Mouse (Mus musculus): ENCODE data around the gene Gucy2d. TPM values are rescaled to one million over a fixed set of nuclear protein-coding genes. Genes with fewer than 3 reads are reported as not detected.

The Gucy2d gene
- polyA plus RNA-seq, 1 experiment from 2014 or later = not detected

GRCm38 (mm10) chr7:98430785-98431184 is 9.4 kb upstream of the Gucy2d start:
- ATAC-seq = peak; percentile 70; the same call in 1 of the 2 replicates

GRCm38 (mm10) chr7:98437629-98438028 is 2.6 kb upstream of the Gucy2d start:
- Histone ChIP-seq H3K27me3 (replicated peaks; ENCODE audit: control insufficient read depth, insufficient read depth, low read length) (no peaks in the 10 kb centered on the region), H3K4me2 (ENCODE audit: low read length) (no peak overlapping the region), H3K4me3 (replicated peaks; ENCODE audit: low read length) (no peak overlapping the region), H3K4me1 (replicated peaks; ENCODE audit: control insufficient read depth, insufficient read depth, low read length) (no peaks in the 10 kb centered on the region), H3K27ac (ENCODE audit: low read length) (no peak overlapping the region), H3K36me3 (ENCODE audit: control insufficient read depth, insufficient read depth) (no peaks in the 10 kb centered on the region), H3K9me3 (ENCODE audit: control insufficient read depth, low read length) (no peaks in the 10 kb centered on the region), H3K9ac (replicated peaks; ENCODE audit: low read depth, low read length) (no peak overlapping the region)
- WGBS = 34% methylated on average over 9 of the region's 9 CpGs
- ATAC-seq = no peak

More at GRCm38 (mm10) chr7:98430785-98431184, 9.4 kb upstream of the Gucy2d start:
- Histone ChIP-seq H3K4me2 (ENCODE audit: low read length) (no peak overlapping the region), H3K27me3 (replicated peaks; ENCODE audit: control insufficient read depth, insufficient read depth, low read length) (no peaks in the 10 kb centered on the region), H3K9ac (replicated peaks; ENCODE audit: low read depth, low read length) (no peak overlapping the region), H3K4me1 (replicated peaks; ENCODE audit: control insufficient read depth, insufficient read depth, low read length) (no peaks in the 10 kb centered on the region), H3K36me3 (ENCODE audit: control insufficient read depth, insufficient read depth) (no peaks in the 10 kb centered on the region), H3K9me3 (ENCODE audit: control insufficient read depth, low read length) (no peaks in the 10 kb centered on the region), H3K27ac (ENCODE audit: low read length) (no peak overlapping the region), H3K4me3 (replicated peaks; ENCODE audit: low read length) (no peak overlapping the region)
- 42% methylated on average over 3 of the region's 3 CpGs for WGBS

GRCm38 (mm10) chr7:98446873-98447272 is 6.7 kb downstream of the Gucy2d start:
- Histone ChIP-seq H3K4me1 (replicated peaks; ENCODE audit: control insufficient read depth, insufficient read depth, low read length) (no peaks in the 10 kb centered on the region), H3K4me3 (replicated peaks; ENCODE audit: low read length) (no peak overlapping the region), H3K9ac (replicated peaks; ENCODE audit: low read depth, low read length) (no peak overlapping the region), H3K27ac (ENCODE audit: low read length) (no peak overlapping the region), H3K4me2 (ENCODE audit: low read length) (no peak overlapping the region), H3K36me3 (ENCODE audit: control insufficient read depth, insufficient read depth) (no peaks in the 10 kb centered on the region), H3K9me3 (ENCODE audit: control insufficient read depth, low read length) (no peaks in the 10 kb centered on the region), H3K27me3 (replicated peaks; ENCODE audit: control insufficient read depth, insufficient read depth, low read length) (no peaks in the 10 kb centered on the region)
- 74% methylated on average over 3 of the region's 3 CpGs for WGBS
- ATAC-seq = no peak

- ATAC-seq = no peak; the same call in 1 of the 2 replicates
- H3K9ac ChIP-seq (replicated peaks; ENCODE audit: low read depth, low read length) = no peak overlapping the region
- H3K27me3 ChIP-seq (replicated peaks; ENCODE audit: control insufficient read depth, insufficient read depth, low read length) = no peaks in the 10 kb centered on the region
- no peak overlapping the region for H3K4me3 ChIP-seq (replicated peaks; ENCODE audit: low read length)
- H3K36me3 ChIP-seq (ENCODE audit: control insufficient read depth, insufficient read depth) = no peaks in the 10 kb centered on the region
- no peak overlapping the region for H3K4me2 ChIP-seq (ENCODE audit: low read length)
- WGBS = 66% methylated on average over 11 of the region's 11 CpGs
- H3K9me3 ChIP-seq (ENCODE audit: control insufficient read depth, low read length) = no peaks in the 10 kb centered on the region
- H3K4me1 ChIP-seq (replicated peaks; ENCODE audit: control insufficient read depth, insufficient read depth, low read length) = no peaks in the 10 kb centered on the region
- no peak overlapping the region for H3K27ac ChIP-seq (ENCODE audit: low read length)
Observed at GRCm38 (mm10) chr7:98447585-98448308, 7.5 kb downstream of the Gucy2d start.

- Histone ChIP-seq H3K4me3 (replicated peaks; ENCODE audit: low read length) (no peak overlapping the region), H3K36me3 (ENCODE audit: control insufficient read depth, insufficient read depth) (no peaks in the 10 kb centered on the region), H3K4me2 (ENCODE audit: low read length) (no peak overlapping the region), H3K9me3 (ENCODE audit: control insufficient read depth, low read length) (no peaks in the 10 kb centered on the region), H3K27me3 (replicated peaks; ENCODE audit: control insufficient read depth, insufficient read depth, low read length) (no peaks in the 10 kb centered on the region), H3K9ac (replicated peaks; ENCODE audit: low read depth, low read length) (no peak overlapping the region), H3K4me1 (replicated peaks; ENCODE audit: control insufficient read depth, insufficient read depth, low read length) (no peaks in the 10 kb centered on the region), H3K27ac (ENCODE audit: low read length) (no peak overlapping the region)
- 91% methylated on average over 5 of the region's 5 CpGs for WGBS
- ATAC-seq = no peak
Observed at GRCm38 (mm10) chr7:98448309-98448630, 8.1 kb downstream of the Gucy2d start.

- ATAC-seq = no peak
- no peak overlapping the region for H3K4me2 ChIP-seq (ENCODE audit: low read length)
- H3K4me3 ChIP-seq (replicated peaks; ENCODE audit: low read length) = no peak overlapping the region
- H3K4me1 ChIP-seq (replicated peaks; ENCODE audit: control insufficient read depth, insufficient read depth, low read length) = no peaks in the 10 kb centered on the region
- no peaks in the 10 kb centered on the region for H3K9me3 ChIP-seq (ENCODE audit: control insufficient read depth, low read length)
- no peak overlapping the region for H3K9ac ChIP-seq (replicated peaks; ENCODE audit: low read depth, low read length)
- no peak overlapping the region for H3K27ac ChIP-seq (ENCODE audit: low read length)
- no peaks in the 10 kb centered on the region for H3K27me3 ChIP-seq (replicated peaks; ENCODE audit: control insufficient read depth, insufficient read depth, low read length)
- WGBS = 87% methylated on average over 9 of the region's 9 CpGs
- no peaks in the 10 kb centered on the region for H3K36me3 ChIP-seq (ENCODE audit: control insufficient read depth, insufficient read depth)
Observed at GRCm38 (mm10) chr7:98449696-98450095, 9.5 kb downstream of the Gucy2d start.

GRCm38 (mm10) chr7:98454397-98455120 is 14.3 kb downstream of the Gucy2d start:
- WGBS = 80% methylated on average over 10 of the region's 10 CpGs
- no peak for ATAC-seq
- Histone ChIP-seq H3K9ac (replicated peaks; ENCODE audit: low read depth, low read length) (no peak overlapping the region), H3K9me3 (ENCODE audit: control insufficient read depth, low read length) (no peaks in the 10 kb centered on the region), H3K36me3 (ENCODE audit: control insufficient read depth, insufficient read depth) (no peaks in the 10 kb centered on the region), H3K4me2 (ENCODE audit: low read length) (no peak overlapping the region), H3K4me1 (replicated peaks; ENCODE audit: control insufficient read depth, insufficient read depth, low read length) (no peaks in the 10 kb centered on the region), H3K4me3 (replicated peaks; ENCODE audit: low read length) (no peak overlapping the region), H3K27me3 (replicated peaks; ENCODE audit: control insufficient read depth, insufficient read depth, low read length) (no peaks in the 10 kb centered on the region), H3K27ac (ENCODE audit: low read length) (no peak overlapping the region)

GRCm38 (mm10) chr7:98460319-98460718 is 20.1 kb downstream of the Gucy2d start:
- Histone ChIP-seq H3K4me1 (replicated peaks; ENCODE audit: control insufficient read depth, insufficient read depth, low read length) (no peaks in the 10 kb centered on the region), H3K9me3 (ENCODE audit: control insufficient read depth, low read length) (no peaks in the 10 kb centered on the region), H3K9ac (replicated peaks; ENCODE audit: low read depth, low read length) (no peak overlapping the region), H3K27me3 (replicated peaks; ENCODE audit: control insufficient read depth, insufficient read depth, low read length) (no peaks in the 10 kb centered on the region), H3K4me2 (ENCODE audit: low read length) (no peak overlapping the region), H3K4me3 (replicated peaks; ENCODE audit: low read length) (no peak overlapping the region), H3K27ac (ENCODE audit: low read length) (no peak overlapping the region; the same call in 1 of the 2 replicates), H3K36me3 (ENCODE audit: control insufficient read depth, insufficient read depth) (no peaks in the 10 kb centered on the region)
- 77% methylated on average over 7 of the region's 7 CpGs for WGBS
- ATAC-seq = 0 out of 2 replicates have a peak, but pooled peaks have one; percentile 47

GRCm38 (mm10) chr7:98469089-98469488 is 28.9 kb downstream of the Gucy2d start:
- Histone ChIP-seq H3K9ac (replicated peaks; ENCODE audit: low read depth, low read length) (no peak overlapping the region), H3K4me1 (replicated peaks; ENCODE audit: control insufficient read depth, insufficient read depth, low read length) (no peaks in the 10 kb centered on the region), H3K9me3 (ENCODE audit: control insufficient read depth, low read length) (no peaks in the 10 kb centered on the region), H3K27ac (ENCODE audit: low read length) (no peak overlapping the region), H3K36me3 (ENCODE audit: control insufficient read depth, insufficient read depth) (no peaks in the 10 kb centered on the region), H3K4me3 (replicated peaks; ENCODE audit: low read length) (no peak overlapping the region), H3K27me3 (replicated peaks; ENCODE audit: control insufficient read depth, insufficient read depth, low read length) (no peaks in the 10 kb centered on the region), H3K4me2 (ENCODE audit: low read length) (no peak overlapping the region)
- no peak for ATAC-seq
- WGBS = 74% methylated on average over 3 of the region's 3 CpGs

Data from forebrain, embryonic 16.5 days (tissue).